11 mouse cellular contexts compared by ENCODE assay signal in genomic region chr5:92219826-92220225, GRCm38 (mm10). TPM values are rescaled to one million over a fixed set of nuclear protein-coding genes. Genes with fewer than 3 reads are reported as not detected.
DNase-seq lines count a peak whose midpoint lies in the region; ATAC-seq lines count a peak whose summit lies in the region.
"Had no signal": no experiment of that assay in that cellular context is flagged by ENCODE, and none has a peak within 500 bp of the region (broad histone marks: within the 10 kb centered on the region; RNA-seq: fewer than 3 reads in every experiment).

No protein-coding gene starts in this region.

- H3K27me3 ChIP-seq in kidney, embryonic 14.5 days (ENCODE audit: control insufficient read depth, insufficient read depth, low read length) = no peaks in the 10 kb centered on the region
- no peaks in the 10 kb centered on the region for H3K27me3 ChIP-seq in midbrain, embryonic 13.5 days
- no peaks in the 10 kb centered on the region; the same call in 1 of the 2 replicates for H3K27me3 ChIP-seq in liver, embryonic 11.5 days (replicated peaks; ENCODE audit: control insufficient read depth, insufficient read depth, low read length)

- no peak for DNase-seq in kidney, postnatal 36 days
- DNase-seq in A20 (ENCODE audit: low read depth, low spot score) (peak; percentile 10), NIH3T3 (ENCODE audit: low read depth) (peak; percentile 64)
- DNase-seq in liver, embryonic 11.5 days (ENCODE audit: low spot score) = no peak
- DNase-seq in ovary, adult 18-20 months (ENCODE audit: low spot score) = no peak
- DNase-seq in embryo, embryonic 10 days (ENCODE audit: low spot score) = no peak
- DNase-seq: heart, postnatal 10 days had no signal

- H3K36me3 ChIP-seq in kidney, embryonic 14.5 days (ENCODE audit: control insufficient read depth, insufficient read depth, low read length) = no peaks in the 10 kb centered on the region
- no peaks in the 10 kb centered on the region for H3K36me3 ChIP-seq in midbrain, embryonic 13.5 days
- H3K36me3 ChIP-seq in liver, embryonic 11.5 days (ENCODE audit: control insufficient read depth, insufficient read depth, low read length) = no peaks in the 10 kb centered on the region

- no peak overlapping the region for H3K9ac ChIP-seq in kidney, embryonic 14.5 days (ENCODE audit: low read depth, low read length)
- no peak overlapping the region for H3K9ac ChIP-seq in midbrain, embryonic 13.5 days (replicated peaks)
- no peak overlapping the region for H3K9ac ChIP-seq in liver, embryonic 11.5 days (ENCODE audit: low read depth, low read length)

- H3K4me3 ChIP-seq in kidney, embryonic 14.5 days (ENCODE audit: low read length) = no peak overlapping the region
- no peak overlapping the region for H3K4me3 ChIP-seq in midbrain, embryonic 13.5 days (replicated peaks)
- H3K4me3 ChIP-seq in liver, embryonic 11.5 days (ENCODE audit: low read depth, low read length) = no peak overlapping the region

- peak; percentile 52; the same call in 1 of the 2 replicates for ATAC-seq in kidney, embryonic 14.5 days (ENCODE audit: low FRiP score, low TSS enrichment)
- ATAC-seq in midbrain, embryonic 13.5 days = peak; percentile 19; the same call in 1 of the 2 replicates
- no peak for ATAC-seq in liver, embryonic 11.5 days (replicated peaks; ENCODE audit: low FRiP score)

- no peak overlapping the region for H3K27ac ChIP-seq in kidney, embryonic 14.5 days (ENCODE audit: low read depth, low read length)
- peak overlapping the region; percentile 88 for H3K27ac ChIP-seq in midbrain, embryonic 13.5 days
- H3K27ac ChIP-seq in liver, embryonic 11.5 days (ENCODE audit: low read depth, low read length) = no peak overlapping the region

- no peaks in the 10 kb centered on the region for H3K9me3 ChIP-seq in kidney, embryonic 14.5 days (ENCODE audit: control insufficient read depth, low read length)
- no peaks in the 10 kb centered on the region for H3K9me3 ChIP-seq in midbrain, embryonic 13.5 days
- H3K9me3 ChIP-seq in liver, embryonic 11.5 days (ENCODE audit: control insufficient read depth, low read length) = no peaks in the 10 kb centered on the region

- WGBS in kidney, embryonic 14.5 days = 65% methylated on average over 6 of the region's 6 CpGs
- 71% methylated on average over 6 of the region's 6 CpGs for WGBS in midbrain, embryonic 13.5 days
- 44% methylated on average over 6 of the region's 6 CpGs for WGBS in liver, embryonic 11.5 days

- no peaks in the 10 kb centered on the region for H3K4me1 ChIP-seq in kidney, embryonic 14.5 days (ENCODE audit: control insufficient read depth, insufficient read depth, low read length)
- H3K4me1 ChIP-seq in midbrain, embryonic 13.5 days (replicated peaks) = peaks cover 19% of the 10 kb centered on the region
- H3K4me1 ChIP-seq in liver, embryonic 11.5 days (replicated peaks; ENCODE audit: control insufficient read depth, insufficient read depth, low read length) = no peaks in the 10 kb centered on the region

- no peak overlapping the region for H3K4me2 ChIP-seq in kidney, embryonic 14.5 days (replicated peaks; ENCODE audit: low read depth, low read length)
- H3K4me2 ChIP-seq in midbrain, embryonic 13.5 days (replicated peaks) = no peak overlapping the region
- no peak overlapping the region for H3K4me2 ChIP-seq in liver, embryonic 11.5 days

RNA-seq across cellular contexts. Expression of gene U90926, which starts 4.6 kb away (rescaled TPM):
- polyA plus RNA-seq in kidney, embryonic 14.5 days (2014; fragmentation: Nextera tagmentation; extraction: Ambion mirVana) = not detected in 2 replicates
- not detected in 2 replicates for polyA plus RNA-seq in midbrain, embryonic 13.5 days (2015; fragmentation: Nextera tagmentation; extraction: Ambion mirVana)
- not detected in 2 replicates for polyA plus RNA-seq in liver, embryonic 11.5 days (2014; fragmentation: Nextera tagmentation; extraction: Ambion mirVana)
- polyA plus RNA-seq: frontal cortex, adult 2 months; liver, adult 2 months had no signal

RNA-seq across cellular contexts. Expression of gene Ppef2, which starts 36.3 kb away (rescaled TPM):
- 0.31 TPM in 1 of 2 replicates, not detected in the other for polyA plus RNA-seq in kidney, embryonic 14.5 days (2014; fragmentation: Nextera tagmentation; extraction: Ambion mirVana)
- 0.38 and 0.48 TPM in 2 replicates for polyA plus RNA-seq in midbrain, embryonic 13.5 days (2015; fragmentation: Nextera tagmentation; extraction: Ambion mirVana)
- polyA plus RNA-seq in liver, embryonic 11.5 days (2014; fragmentation: Nextera tagmentation; extraction: Ambion mirVana) = 0.22 and 0.36 TPM in 2 replicates

RNA-seq across cellular contexts. Expression of gene Naaa, which starts 58.1 kb away (rescaled TPM):
- polyA plus RNA-seq in kidney, embryonic 14.5 days (2014; fragmentation: Nextera tagmentation; extraction: Ambion mirVana) = 18.6 and 22.9 TPM in 2 replicates
- polyA plus RNA-seq in midbrain, embryonic 13.5 days (2015; fragmentation: Nextera tagmentation; extraction: Ambion mirVana) = 9.1 and 10.4 TPM in 2 replicates
- polyA plus RNA-seq in liver, embryonic 11.5 days (2014; fragmentation: Nextera tagmentation; extraction: Ambion mirVana) = 4.7 and 6.0 TPM in 2 replicates

Comparison
In these comparisons a context has a peak if more than half of its experiments do, and no peak if none do; other contexts are left out.
1. DNase-seq: peak in A20 (single experiment) and NIH3T3 (single experiment); none in kidney, postnatal 36 days (0 of 2), liver, embryonic 11.5 days (single experiment), ovary, adult 18-20 months (single experiment) and embryo, embryonic 10 days (single experiment).